Mouse (Mus musculus) yolk sac, embryonic 10.5 days (tissue): ENCODE measurements around the gene Nfix.

Source experiments
- DNase-seq: peaks from one replicate; pipeline ENCODE4 v3.0.0-alpha.2; 2017; ENCODE audit warnings: low spot score

Gene Nfix

GRCm38 (mm10) chr8:84781686-84782505 is 18.2 kb downstream of the Nfix start:
- no peak for DNase-seq

- no peak for DNase-seq
Observed at GRCm38 (mm10) chr8:84780949-84781680, 19.0 kb downstream of the Nfix start.

GRCm38 (mm10) chr8:84780225-84780555 is 20.0 kb downstream of the Nfix start:
- no peak for DNase-seq

- DNase-seq, result no peak
Observed at GRCm38 (mm10) chr8:84779519-84780224, 20.5 kb downstream of the Nfix start.

GRCm38 (mm10) chr8:84778638-84779380 is 21.3 kb downstream of the Nfix start:
- DNase-seq, result no peak

- no peak for DNase-seq
Observed at GRCm38 (mm10) chr8:84777899-84778637, 22.1 kb downstream of the Nfix start.

GRCm38 (mm10) chr8:84776569-84776968 is 23.6 kb downstream of the Nfix start:
- no peak for DNase-seq

- no peak for DNase-seq
Observed at GRCm38 (mm10) chr8:84775621-84776113, 24.5 kb downstream of the Nfix start.

- no peak for DNase-seq
Observed at GRCm38 (mm10) chr8:84775105-84775591, 25.0 kb downstream of the Nfix start.

GRCm38 (mm10) chr8:84774473-84774911 is 25.7 kb downstream of the Nfix start:
- no peak for DNase-seq

GRCm38 (mm10) chr8:84773833-84774232 is 26.3 kb downstream of the Nfix start:
- DNase-seq, result peak; percentile 19

GRCm38 (mm10) chr8:84773304-84773703 is 26.8 kb downstream of the Nfix start:
- DNase-seq, result no peak

GRCm38 (mm10) chr8:84772628-84773027 is 27.5 kb downstream of the Nfix start:
- DNase-seq, result no peak

- DNase-seq, result no peak
Observed at GRCm38 (mm10) chr8:84771941-84772378, 28.2 kb downstream of the Nfix start.

- DNase-seq, result no peak
Observed at GRCm38 (mm10) chr8:84771000-84771687, 29.0 kb downstream of the Nfix start.

GRCm38 (mm10) chr8:84770100-84770953 is 29.8 kb downstream of the Nfix start:
- DNase-seq, result no peak

- DNase-seq, result no peak
Observed at GRCm38 (mm10) chr8:84769324-84769723, 30.8 kb downstream of the Nfix start.

GRCm38 (mm10) chr8:84768343-84769095 is 31.6 kb downstream of the Nfix start:
- DNase-seq, result no peak

- DNase-seq, result no peak
Observed at GRCm38 (mm10) chr8:84767221-84767620, 32.9 kb downstream of the Nfix start.
